Mouse (Mus musculus) E14TG2a.4 (cell line): ENCODE data around the gene Hmgn1.
A peak's percentile ranks its signal among the peaks of the same experiment; 100 is the strongest.
"Not testable (repeated sequence)": the region's sequence is repeated elsewhere in the genome, so short reads cannot be mapped to it uniquely, and the experiment has no call there.

Source experiments
- H3K27me3 ChIP-seq: 2 replicates; pipeline ENCODE4 v1.6.1; 2014; ENCODE audit warnings: low read length, control low read depth; ENCODE audit not compliant: insufficient read depth
- H3K36me3 ChIP-seq: 2 replicates; pipeline ENCODE4 v1.6.1; 2014; ENCODE audit warnings: low read length, control low read depth; ENCODE audit not compliant: insufficient read depth
- H3K4me1 ChIP-seq: replicated peaks from 2 replicates; pipeline ENCODE4 v1.6.1; 2014; ENCODE audit warnings: low read depth, low read length, control low read depth
- H3K4me3 ChIP-seq: replicated peaks from 2 replicates; pipeline ENCODE4 v1.5.1; 2014; ENCODE audit warnings: mild to moderate bottlenecking, low read length
- H3K9me3 ChIP-seq: 2 replicates; pipeline ENCODE4 v1.6.1; 2014; ENCODE audit warnings: low read length, control low read depth
- CTCF ChIP-seq: conservative IDR thresholded peaks from 2 replicates; pipeline ENCODE4 v1.5.1; 2014; ENCODE audit warnings: low read length
- NANOG ChIP-seq: IDR thresholded peaks from 2 replicates; pipeline ENCODE4 v1.6.1; 2014; ENCODE audit warnings: borderline replicate concordance, low read length, mixed read lengths
- POU5F1 ChIP-seq: IDR thresholded peaks from 2 replicates; pipeline ENCODE4 v1.6.1; 2014; ENCODE audit warnings: low read length, borderline replicate concordance

Hmgn1 gene

GRCm38 (mm10) chr16:96110655-96111345 is 16.7 kb downstream of the Hmgn1 start:
- H3K4me3 ChIP-seq: no peak overlapping the region
- no peaks in the 10 kb centered on the region for H3K9me3 ChIP-seq
- H3K4me1 ChIP-seq: no peaks in the 10 kb centered on the region
- H3K36me3 ChIP-seq: no peaks in the 10 kb centered on the region
- TF ChIP-seq POU5F1: no peak
- no peak for TF ChIP-seq NANOG
- no peak for TF ChIP-seq CTCF
- H3K27me3 ChIP-seq: no peaks in the 10 kb centered on the region

GRCm38 (mm10) chr16:96109673-96110072 is 17.9 kb downstream of the Hmgn1 start:
- no peak overlapping the region for H3K4me3 ChIP-seq
- H3K27me3 ChIP-seq: no peaks in the 10 kb centered on the region
- H3K4me1 ChIP-seq: no peaks in the 10 kb centered on the region
- H3K9me3 ChIP-seq: no peaks in the 10 kb centered on the region
- TF ChIP-seq NANOG: no peak
- H3K36me3 ChIP-seq: no peaks in the 10 kb centered on the region

- TF ChIP-seq CTCF: peak; percentile 68
- no peak for TF ChIP-seq POU5F1
- no peaks in the 10 kb centered on the region for H3K36me3 ChIP-seq
- no peak overlapping the region for H3K4me3 ChIP-seq
- H3K4me1 ChIP-seq: peaks cover 15% of the 10 kb centered on the region
- H3K27me3 ChIP-seq: no peaks in the 10 kb centered on the region
- H3K9me3 ChIP-seq: no peaks in the 10 kb centered on the region
Measured at GRCm38 (mm10) chr16:96103036-96103435, 24.5 kb downstream of the Hmgn1 start.

GRCm38 (mm10) chr16:96097811-96098210 is 29.7 kb downstream of the Hmgn1 start:
- Histone ChIP-seq H3K27me3 (peaks cover 13% of the 10 kb centered on the region), H3K4me1 (peaks cover 40% of the 10 kb centered on the region), H3K4me3 (peak overlapping the region; percentile 63; the same call in 1 of the 2 replicates)
- H3K9me3 ChIP-seq, H3K36me3 ChIP-seq: not testable (repeated sequence)

- H3K9me3 ChIP-seq: no peaks in the 10 kb centered on the region
- H3K4me3 ChIP-seq: no peak overlapping the region
- H3K27me3 ChIP-seq: peaks cover 24% of the 10 kb centered on the region
- no peaks in the 10 kb centered on the region for H3K36me3 ChIP-seq
- peaks cover 54% of the 10 kb centered on the region for H3K4me1 ChIP-seq
- TF ChIP-seq POU5F1: no peak
Measured at GRCm38 (mm10) chr16:96095966-96096365, 31.6 kb downstream of the Hmgn1 start.

- Histone ChIP-seq H3K4me3 (no peak overlapping the region), H3K9me3 (no peaks in the 10 kb centered on the region), H3K36me3 (no peaks in the 10 kb centered on the region), H3K4me1 (peaks cover 58% of the 10 kb centered on the region), H3K27me3 (peaks cover 24% of the 10 kb centered on the region)
- no peak for TF ChIP-seq NANOG
- no peak for TF ChIP-seq POU5F1
- no peak for TF ChIP-seq CTCF
Measured at GRCm38 (mm10) chr16:96091515-96092504, 35.7 kb downstream of the Hmgn1 start.

GRCm38 (mm10) chr16:96088120-96088519 is 39.4 kb downstream of the Hmgn1 start:
- Histone ChIP-seq H3K4me1 (peaks cover 81% of the 10 kb centered on the region), H3K27me3 (peaks cover 11% of the 10 kb centered on the region), H3K9me3 (no peaks in the 10 kb centered on the region), H3K4me3 (no peak overlapping the region), H3K36me3 (no peaks in the 10 kb centered on the region)
- TF ChIP-seq POU5F1 (no peak), CTCF (no peak), NANOG (no peak)

- H3K27me3 ChIP-seq: peaks cover 11% of the 10 kb centered on the region
- no peak overlapping the region for H3K4me3 ChIP-seq
- H3K36me3 ChIP-seq: no peaks in the 10 kb centered on the region
- no peaks in the 10 kb centered on the region for H3K9me3 ChIP-seq
- H3K4me1 ChIP-seq: peaks cover 84% of the 10 kb centered on the region
- TF ChIP-seq POU5F1 (no peak), CTCF (no peak), NANOG (no peak)
Measured at GRCm38 (mm10) chr16:96087436-96087835, 40.1 kb downstream of the Hmgn1 start.

GRCm38 (mm10) chr16:96087001-96087400 is 40.5 kb downstream of the Hmgn1 start:
- TF ChIP-seq CTCF: no peak
- TF ChIP-seq NANOG: 0 out of 2 replicates have a peak, but pooled peaks have one; percentile 24
- no peak overlapping the region for H3K4me3 ChIP-seq
- H3K36me3 ChIP-seq: no peaks in the 10 kb centered on the region
- peaks cover 7% of the 10 kb centered on the region for H3K27me3 ChIP-seq
- no peaks in the 10 kb centered on the region for H3K9me3 ChIP-seq
- peaks cover 80% of the 10 kb centered on the region for H3K4me1 ChIP-seq
